Mouse (Mus musculus) erythroblast, embryonic 14.5 days (primary cell): Measurements from ENCODE around the gene Ccdc77. TPM values are rescaled to one million over a fixed set of nuclear protein-coding genes. Genes with fewer than 3 reads are reported as not detected.

Source experiments
- H3K27me3 ChIP-seq: 2 replicates; pipeline ENCODE4 v1.6.1; 2012; ENCODE audit warnings: inconsistent platforms; ENCODE audit not compliant: control insufficient read depth
- H3K36me3 ChIP-seq: 2 replicates; pipeline ENCODE4 v1.6.1; 2012; ENCODE audit warnings: mild to moderate bottlenecking, inconsistent platforms; ENCODE audit not compliant: control insufficient read depth
- H3K4me1 ChIP-seq: 2 replicates; pipeline ENCODE4 v1.6.1; 2012; ENCODE audit warnings: inconsistent platforms; ENCODE audit not compliant: control insufficient read depth
- H3K4me3 ChIP-seq: replicated peaks from 2 replicates; pipeline ENCODE3; 2012; ENCODE audit warnings: moderate library complexity, mild to moderate bottlenecking, inconsistent platforms
- H3K9me3 ChIP-seq: 2 replicates; pipeline ENCODE4 v1.6.1; 2012; ENCODE audit warnings: low read length, inconsistent platforms, mixed read lengths; ENCODE audit not compliant: control insufficient read depth
- GATA1 ChIP-seq: IDR thresholded peaks from 2 replicates; pipeline ENCODE4 v1.6.1; 2012; ENCODE audit warnings: low read length, inconsistent platforms, mixed read lengths
- TAL1 ChIP-seq: IDR thresholded peaks from 3 replicates; pipeline ENCODE4 v1.6.1; 2012; ENCODE audit warnings: low read length, inconsistent platforms, mixed read lengths
- polyA plus RNA-seq: library from polyadenylated mRNA; stranded (reverse); fragments of >175 nt; gene quantifications from 2 replicates; pipeline ENCODE4 v1.2.3, GENCODE M21; 2012

The Ccdc77 gene
- polyA plus RNA-seq, 1 experiment, result 0.95 TPM

GRCm38 (mm10) chr6:120294056-120294784 is 70.0 kb downstream of the Ccdc77 start, which contains the start of the genes D330020A13Rik and B4galnt3:
Gene D330020A13Rik (plus strand): TSS chr6:120294364.
Gene B4galnt3 (minus strand): TSS chr6:120294559.
- H3K4me3 ChIP-seq, result peak within 1 kb of the TSS; percentile 45
- H3K27me3 ChIP-seq, result peaks cover 70% of the 10 kb centered on the region
- no peaks in the 10 kb centered on the region for H3K36me3 ChIP-seq
- TF ChIP-seq TAL1 (no peak), GATA1 (no peak)
- H3K9me3 ChIP-seq, result no peaks in the 10 kb centered on the region; the same call in 1 of the 2 replicates
- peaks cover 8% of the 10 kb centered on the region for H3K4me1 ChIP-seq

GRCm38 (mm10) chr6:120291396-120292009 is 72.7 kb downstream of the Ccdc77 start:
- no peaks in the 10 kb centered on the region; the same call in 1 of the 2 replicates for H3K9me3 ChIP-seq
- no peaks in the 10 kb centered on the region for H3K36me3 ChIP-seq
- no peak for TF ChIP-seq GATA1
- TF ChIP-seq TAL1, result no peak
- H3K27me3 ChIP-seq, result peaks cover 71% of the 10 kb centered on the region
- peaks cover 8% of the 10 kb centered on the region for H3K4me1 ChIP-seq
- H3K4me3 ChIP-seq, result no peak overlapping the region

- peaks cover 5% of the 10 kb centered on the region for H3K4me1 ChIP-seq
- H3K27me3 ChIP-seq, result peaks cover 51% of the 10 kb centered on the region
- TF ChIP-seq TAL1 (no peak), GATA1 (no peak)
- no peak overlapping the region for H3K4me3 ChIP-seq
- H3K9me3 ChIP-seq, result no peaks in the 10 kb centered on the region; the same call in 1 of the 2 replicates
- no peaks in the 10 kb centered on the region for H3K36me3 ChIP-seq
Measured at GRCm38 (mm10) chr6:120289430-120289829, 74.7 kb downstream of the Ccdc77 start.

- H3K4me1 ChIP-seq, result no peaks in the 10 kb centered on the region
- no peaks in the 10 kb centered on the region for H3K9me3 ChIP-seq
- peaks cover 43% of the 10 kb centered on the region for H3K27me3 ChIP-seq
- H3K4me3 ChIP-seq, result no peak overlapping the region
- TF ChIP-seq GATA1 (no peak), TAL1 (no peak)
- no peaks in the 10 kb centered on the region for H3K36me3 ChIP-seq
Measured at GRCm38 (mm10) chr6:120288541-120288940, 75.6 kb downstream of the Ccdc77 start.

GRCm38 (mm10) chr6:120287279-120287678 is 76.9 kb downstream of the Ccdc77 start:
- Histone ChIP-seq H3K9me3 (no peaks in the 10 kb centered on the region), H3K4me1 (no peaks in the 10 kb centered on the region), H3K27me3 (peaks cover 30% of the 10 kb centered on the region), H3K4me3 (no peak overlapping the region), H3K36me3 (no peaks in the 10 kb centered on the region)
- TF ChIP-seq GATA1, result no peak
- no peak for TF ChIP-seq TAL1

- Histone ChIP-seq H3K27me3 (peaks cover 12% of the 10 kb centered on the region), H3K4me1 (no peaks in the 10 kb centered on the region), H3K4me3 (no peak overlapping the region), H3K9me3 (no peaks in the 10 kb centered on the region), H3K36me3 (no peaks in the 10 kb centered on the region)
- TF ChIP-seq TAL1, result no peak
- no peak for TF ChIP-seq GATA1
Measured at GRCm38 (mm10) chr6:120276874-120277449, 87.2 kb downstream of the Ccdc77 start.

GRCm38 (mm10) chr6:120275301-120275700 is 88.9 kb downstream of the Ccdc77 start:
- H3K27me3 ChIP-seq, result peaks cover 12% of the 10 kb centered on the region
- TF ChIP-seq GATA1 (no peak), TAL1 (no peak)
- H3K36me3 ChIP-seq, result no peaks in the 10 kb centered on the region
- no peaks in the 10 kb centered on the region for H3K9me3 ChIP-seq
- H3K4me3 ChIP-seq, result no peak overlapping the region
- no peaks in the 10 kb centered on the region for H3K4me1 ChIP-seq

- Histone ChIP-seq H3K36me3 (no peaks in the 10 kb centered on the region), H3K9me3 (no peaks in the 10 kb centered on the region), H3K27me3 (peaks cover 12% of the 10 kb centered on the region), H3K4me3 (no peak overlapping the region), H3K4me1 (no peaks in the 10 kb centered on the region)
- no peak for TF ChIP-seq GATA1
- TF ChIP-seq TAL1, result no peak
Measured at GRCm38 (mm10) chr6:120274887-120275286, 89.3 kb downstream of the Ccdc77 start.

Other genes with a start within 250 kb of the Ccdc77 start
- not detected in 2 replicates for gene D330020A13Rik, start 70.0 kb downstream of the Ccdc77 start, polyA plus RNA-seq
- gene B4galnt3, start 69.8 kb downstream of the Ccdc77 start, polyA plus RNA-seq, result 0.05 and 0.07 TPM in 2 replicates
- 0.52 and 0.66 TPM in 2 replicates for gene Kdm5a, start 250 bp downstream of the Ccdc77 start, polyA plus RNA-seq
- 0.53 and 0.60 TPM in 2 replicates for gene Il17ra, start 98.9 kb upstream of the Ccdc77 start, polyA plus RNA-seq
- not detected in 2 replicates for gene Tmem121b, start 129.4 kb upstream of the Ccdc77 start, polyA plus RNA-seq
- gene Hdhd5, start 166.9 kb upstream of the Ccdc77 start, polyA plus RNA-seq, result 0.69 and 0.78 TPM in 2 replicates